Mouse (Mus musculus) CH12.LX (cell line): Measurements from ENCODE around the gene Arhgef3. TPM values are rescaled to one million over a fixed set of nuclear protein-coding genes. Genes with fewer than 3 reads are reported as not detected.

Experiments used
- DNase-seq: peaks from one replicate; pipeline ENCODE4 v3.0.0-alpha.2; 2013; ENCODE audit errors: extremely low read depth
- H3K27ac ChIP-seq: 2 replicates; pipeline ENCODE4 v1.5.1; 2012; ENCODE audit warnings: low read depth, mild to moderate bottlenecking, control low read depth, moderate library complexity; ENCODE audit not compliant: insufficient read depth
- H3K27me3 ChIP-seq: replicated peaks from 2 replicates; pipeline ENCODE3; 2012; ENCODE audit warnings: inconsistent platforms
- H3K36me3 ChIP-seq, 2 experiments: replicated peaks in 1 of 2; 2 replicates each; pipeline versions ENCODE3 to v1.6.1; 2012; ENCODE audit warnings: inconsistent platforms in 1 of 2, low read length in 1 of 2, mild to moderate bottlenecking in 1 of 2, mixed read lengths in 1 of 2, moderate library complexity in 1 of 2; ENCODE audit not compliant: control insufficient read depth in 1 of 2, insufficient read depth in 1 of 2
- H3K4me1 ChIP-seq, 2 experiments: 2 replicates each; pipeline ENCODE4 v1.6.1; 2012; ENCODE audit warnings: inconsistent platforms in 1 of 2, moderate library complexity in 1 of 2; ENCODE audit not compliant: insufficient read depth in 2 of 2, control insufficient read depth in 1 of 2
- H3K4me2 ChIP-seq: 2 replicates; pipeline ENCODE4 v1.6.1; 2012; ENCODE audit warnings: low read depth, mild to moderate bottlenecking, control low read depth; ENCODE audit not compliant: poor library complexity, insufficient read depth, severe bottlenecking
- H3K4me3 ChIP-seq, 3 experiments: fragments of 150-350 bp in 1 of 3; sonication (generic) in 1 of 3; replicated peaks in 1 of 3; 2 replicates each; pipeline versions ENCODE3 to v1.5.1; 2011 to 2012; ENCODE audit warnings: low read depth in 2 of 3, low read length in 2 of 3, mild to moderate bottlenecking in 2 of 3, moderate library complexity in 2 of 3, control low read depth in 1 of 3, improper control_type of control experiment in 1 of 3, inconsistent platforms in 1 of 3, mixed read lengths in 1 of 3; ENCODE audit not compliant: poor library complexity in 1 of 3
- H3K79me2 ChIP-seq: replicated peaks from 2 replicates; pipeline ENCODE4 v1.6.1; 2012; ENCODE audit warnings: mild to moderate bottlenecking, moderate library complexity; ENCODE audit not compliant: control insufficient read depth, poor library complexity, insufficient read depth, severe bottlenecking; ENCODE audit errors: extremely low read depth
- H3K9ac ChIP-seq: 2 replicates; pipeline ENCODE4 v1.6.1; 2012; ENCODE audit warnings: low read depth, mild to moderate bottlenecking, control low read depth, moderate library complexity; ENCODE audit not compliant: insufficient read depth
- H3K9me3 ChIP-seq: replicated peaks from 2 replicates; pipeline ENCODE3; 2012; ENCODE audit warnings: low read length, inconsistent platforms, mixed read lengths
- BHLHE40 ChIP-seq: IDR thresholded peaks from 2 replicates; pipeline ENCODE4 v1.6.1; 2011; ENCODE audit warnings: mild to moderate bottlenecking, low read depth, low read length, improper control_type of control experiment
- CHD2 ChIP-seq: IDR thresholded peaks from 2 replicates; pipeline ENCODE4 v1.6.1; 2011; ENCODE audit warnings: low read length, improper control_type of control experiment
- HCFC1 ChIP-seq: IDR thresholded peaks from 2 replicates; pipeline ENCODE4 v1.6.1; 2012; ENCODE audit warnings: low read depth, mild to moderate bottlenecking, inconsistent platforms, low read length, improper control_type of control experiment
- MAFK ChIP-seq: IDR thresholded peaks from 2 replicates; pipeline ENCODE4 v1.6.1; 2011; ENCODE audit warnings: low read length, improper control_type of control experiment; ENCODE audit not compliant: insufficient replicate concordance
- NELFE ChIP-seq: IDR thresholded peaks from 2 replicates; pipeline ENCODE4 v1.6.1; 2011; ENCODE audit warnings: low read depth, low read length, improper control_type of control experiment
- POLR2AphosphoS2 ChIP-seq: IDR thresholded peaks from 2 replicates; pipeline ENCODE4 v1.6.1; 2011; ENCODE audit warnings: low read depth, low read length, improper control_type of control experiment
- SIN3A ChIP-seq: IDR thresholded peaks from 2 replicates; pipeline ENCODE4 v1.6.1; 2012; ENCODE audit warnings: low read length, improper control_type of control experiment, inconsistent platforms
- TBP ChIP-seq: conservative IDR thresholded peaks from 2 replicates; pipeline ENCODE4 v1.6.1; 2011; ENCODE audit warnings: low read depth, low read length, improper control_type of control experiment
- TCF12 ChIP-seq: IDR thresholded peaks from 2 replicates; pipeline ENCODE4 v1.6.1; 2014; ENCODE audit warnings: low read depth, mild to moderate bottlenecking, inconsistent platforms, low read length, improper control_type of control experiment
- USF1 ChIP-seq: IDR thresholded peaks from 2 replicates; pipeline ENCODE4 v1.6.1; 2014; ENCODE audit warnings: low read depth, mild to moderate bottlenecking, inconsistent platforms, low read length, improper control_type of control experiment
- USF2 ChIP-seq: conservative IDR thresholded peaks from 2 replicates; pipeline ENCODE4 v1.6.1; 2011; ENCODE audit warnings: low read depth, low read length, improper control_type of control experiment
- ZKSCAN1 ChIP-seq: IDR thresholded peaks from 2 replicates; pipeline ENCODE4 v1.6.1; 2012; ENCODE audit warnings: low read depth, inconsistent platforms, low read length, improper control_type of control experiment, borderline replicate concordance
- dilution Hi-C: fragments of 300-500 bp; cut with MboI; formaldehyde crosslinking; loops from 2 replicates; pipeline ENCODE4 v1.14.3; 2020; ENCODE audit warnings: low sequenced_read_pairs; ENCODE audit not compliant: extremely low pct_unique_long_range_greater_than_20kb, extremely low pct_ligation_motif_present
- in situ Hi-C: fragments of 300-500 bp; cut with MboI; formaldehyde crosslinking; loops from 3 replicates; pipeline ENCODE4 v1.14.3; 2019; ENCODE audit warnings: low sequenced_read_pairs, low pct_ligation_motif_present, low pct_unique_long_range_greater_than_20kb, mixed read lengths
- polyA plus RNA-seq: library from polyadenylated mRNA; unstranded; fragments of >175 nt; gene quantifications from 2 replicates; pipeline ENCODE4 v1.2.1, GENCODE M21; 2012; ENCODE audit warnings: low read depth; ENCODE audit not compliant: insufficient read length
- total RNA-seq, 2 experiments: library from RNA; depleted of rRNA; stranded (reverse); fragments of 300-350 nt in 1 of 2; fragments of >200 nt in 1 of 2; gene quantifications; 2 replicates each; pipeline ENCODE4 v1.2.3; 2012 to 2014

The Arhgef3 gene
- total and polyA plus RNA-seq, 3 experiments = 0.51 to 0.64 (median 0.62) TPM

DNA sequence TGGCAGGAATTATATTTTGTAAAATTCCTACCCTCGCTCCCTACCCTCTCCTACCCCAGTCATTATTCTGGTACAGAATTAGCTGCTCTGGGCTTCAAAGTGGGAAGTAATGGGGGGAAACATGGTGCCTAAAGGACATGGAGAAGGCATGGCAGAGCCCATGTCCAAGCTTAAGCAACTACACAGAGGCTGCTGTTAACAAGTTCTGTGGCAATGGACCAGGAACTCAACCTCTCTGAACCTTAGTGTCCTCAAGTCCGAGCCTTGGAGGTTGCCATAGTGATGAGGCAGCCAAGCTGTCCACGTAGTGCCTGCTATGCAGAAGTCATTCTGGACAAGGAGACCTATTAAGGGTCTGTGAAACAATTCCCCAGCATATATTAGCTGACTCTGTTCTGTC is 111.6 kb downstream of the Arhgef3 start:
- H3K79me2 ChIP-seq = no peaks in the 10 kb centered on the region
- DNase-seq = no peak
- no peak overlapping the region for H3K27ac ChIP-seq
- no peaks in the 10 kb centered on the region for H3K36me3 ChIP-seq
- no peaks in the 10 kb centered on the region for H3K27me3 ChIP-seq
- H3K9me3 ChIP-seq = peaks cover 2% of the 10 kb centered on the region
- TF ChIP-seq HCFC1 = no peak
- TF ChIP-seq CHD2 = no peak
- TF ChIP-seq USF2 = no peak
- no peak for TF ChIP-seq TCF12
- TF ChIP-seq BHLHE40 = no peak
- no peak for TF ChIP-seq NELFE
- TF ChIP-seq ZKSCAN1 = no peak
- TF ChIP-seq TBP = no peak
- no peak for TF ChIP-seq MAFK
- TF ChIP-seq, all 38 proteins: peak for 0
- no peak overlapping the region for H3K4me3 ChIP-seq
- no peak overlapping the region for H3K9ac ChIP-seq
- in situ Hi-C loops (no loop called here), dilution Hi-C loops (no loop called here)
- no peak overlapping the region for H3K4me2 ChIP-seq
- H3K4me1 ChIP-seq = peaks cover 0 to 22% of the 10 kb centered on the region in 2 experiments; a peak in 2 of 4 replicates

DNA sequence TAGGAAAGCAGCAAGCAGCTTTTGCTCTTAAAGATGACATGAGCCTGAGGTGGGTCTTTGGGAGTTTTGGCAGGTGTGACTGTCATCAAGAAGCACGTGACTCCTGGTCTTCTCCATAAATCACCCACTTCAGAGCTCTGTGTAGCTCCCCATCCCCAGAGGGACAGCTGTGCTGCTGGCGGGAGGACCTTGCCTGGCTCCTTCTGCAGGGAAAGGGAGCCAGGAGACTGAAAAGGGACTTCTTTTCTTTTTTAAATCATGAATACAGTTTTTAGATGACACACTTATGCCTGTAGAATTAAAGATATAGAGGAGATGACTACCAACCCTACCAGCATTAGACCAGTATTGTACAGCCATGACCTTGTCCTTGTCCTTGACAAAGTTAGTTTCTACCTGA is 113.6 kb downstream of the Arhgef3 start:
- no peaks in the 10 kb centered on the region for H3K9me3 ChIP-seq
- no peak for DNase-seq
- H3K79me2 ChIP-seq = no peaks in the 10 kb centered on the region
- no peaks in the 10 kb centered on the region for H3K27me3 ChIP-seq
- in situ Hi-C loops = no loop called here
- H3K4me1 ChIP-seq = peaks cover 0 to 22% of the 10 kb centered on the region in 2 experiments; a peak in 2 of 4 replicates
- H3K36me3 ChIP-seq = no peaks in the 10 kb centered on the region
- TF ChIP-seq USF1 (no peak), BHLHE40 (0 out of 2 replicates have a peak, but pooled peaks have one; percentile 9)
- dilution Hi-C loops = no loop called here
- no peak overlapping the region for H3K27ac ChIP-seq
- no peak overlapping the region for H3K4me2 ChIP-seq
- H3K4me3 ChIP-seq = no peak overlapping the region
- H3K9ac ChIP-seq = no peak overlapping the region

DNA sequence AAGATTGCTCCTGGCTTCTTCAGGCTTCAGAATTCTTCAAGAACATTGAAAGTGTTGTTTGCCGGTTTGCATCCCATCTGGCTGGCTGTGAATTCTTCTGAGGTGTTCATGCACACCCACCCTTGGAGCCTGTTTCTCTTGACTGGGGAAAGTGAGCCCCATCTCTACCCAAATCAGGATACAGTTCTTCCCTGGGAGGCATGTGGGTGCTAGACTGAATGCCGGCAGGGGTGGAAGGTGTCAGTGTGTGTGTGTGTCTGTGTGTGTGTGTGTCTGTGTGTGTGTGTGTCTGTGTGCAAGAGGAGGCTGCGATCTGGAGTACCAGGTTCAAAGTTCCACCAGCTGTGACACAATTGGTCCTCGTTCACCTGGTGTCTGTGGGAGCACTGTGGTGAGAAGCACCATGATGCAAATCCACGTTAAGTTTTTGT is 114.3 kb downstream of the Arhgef3 start:
- Histone ChIP-seq H3K9me3 (no peaks in the 10 kb centered on the region), H3K36me3 (no peaks in the 10 kb centered on the region), H3K79me2 (no peaks in the 10 kb centered on the region), H3K4me3 (no peak overlapping the region), H3K4me1 (peaks cover 0 to 29% of the 10 kb centered on the region in 2 experiments; a peak in 2 of 4 replicates), H3K27me3 (no peaks in the 10 kb centered on the region), H3K4me2 (no peak overlapping the region)
- no peak for DNase-seq
- in situ Hi-C loops = no loop called here
- TF ChIP-seq NELFE (no peak), SIN3A (no peak), POLR2AphosphoS2 (no peak), TBP (no peak)
- TF ChIP-seq, all 38 proteins: peak for 0
- H3K27ac ChIP-seq = no peak overlapping the region
- dilution Hi-C loops = no loop called here
- no peak overlapping the region for H3K9ac ChIP-seq
